Mouse (Mus musculus) forebrain, embryonic 15.5 days (tissue): Measurements from ENCODE around the gene Edn2. TPM values are rescaled to one million over a fixed set of nuclear protein-coding genes. Genes with fewer than 3 reads are reported as not detected.

Experiments
- ATAC-seq: fragments of 200-750 bp; cut with Nextera tagmentation; replicated peaks from 2 replicates; pipeline ENCODE4 v1.8.0; 2017; ENCODE audit warnings: mild to moderate bottlenecking, moderate TSS enrichment, moderate library complexity
- H3K27ac ChIP-seq: fragments of 300-500 bp; sonication (generic); replicated peaks from 2 replicates; pipeline ENCODE4 v1.5.1; 2015; ENCODE audit warnings: mild to moderate bottlenecking, inconsistent platforms
- H3K27me3 ChIP-seq: fragments of 300-500 bp; sonication (generic); 2 replicates; pipeline ENCODE4 v1.6.1; 2015; ENCODE audit warnings: inconsistent platforms
- H3K36me3 ChIP-seq: fragments of 300-500 bp; sonication (generic); 2 replicates; pipeline ENCODE4 v1.6.1; 2015; ENCODE audit warnings: mild to moderate bottlenecking, inconsistent platforms
- H3K4me1 ChIP-seq: fragments of 300-500 bp; sonication (generic); 2 replicates; pipeline ENCODE4 v1.6.1; 2015; ENCODE audit warnings: inconsistent platforms
- H3K4me2 ChIP-seq: fragments of 300-500 bp; sonication (generic); replicated peaks from 2 replicates; pipeline ENCODE4 v1.6.1; 2015; ENCODE audit warnings: mild to moderate bottlenecking, inconsistent platforms
- H3K4me3 ChIP-seq: fragments of 300-500 bp; sonication (generic); 2 replicates; pipeline ENCODE4 v1.5.1; 2015; ENCODE audit warnings: mild to moderate bottlenecking, inconsistent platforms
- H3K9ac ChIP-seq: fragments of 300-500 bp; sonication (generic); replicated peaks from 2 replicates; pipeline ENCODE4 v1.6.1; 2015; ENCODE audit warnings: mild to moderate bottlenecking, inconsistent platforms
- H3K9me3 ChIP-seq: fragments of 300-500 bp; sonication (generic); 2 replicates; pipeline ENCODE4 v1.6.1; 2016; ENCODE audit warnings: inconsistent platforms
- WGBS: fragments of 180-500 bp; shearing (Covaris S2); methylation state at CpG from one replicate; pipeline ENCODE4 v1.1.7; 2015; ENCODE audit warnings: mixed read lengths; 5-methylcytosine and 5-hydroxymethylcytosine counted together
- polyA plus RNA-seq: library from polyadenylated mRNA; unstranded; fragments of >200 nt; fragmentation: Nextera tagmentation; extraction: Ambion mirVana; gene quantifications from 2 replicates; pipeline ENCODE4 v1.2.1, GENCODE M21; 2015

The Edn2 gene
- polyA plus RNA-seq, 1 experiment from 2014 or later = 0.27 TPM

- H3K27ac ChIP-seq = no peak overlapping the region
- no peak overlapping the region for H3K4me3 ChIP-seq
- peaks cover 7% of the 10 kb centered on the region; the same call in 1 of the 2 replicates for H3K4me1 ChIP-seq
- no peaks in the 10 kb centered on the region for H3K27me3 ChIP-seq
- H3K4me2 ChIP-seq = no peak overlapping the region
- 70% methylated on average over 1 of the region's 1 CpGs for WGBS
- no peak for ATAC-seq
- no peaks in the 10 kb centered on the region for H3K36me3 ChIP-seq
- H3K9me3 ChIP-seq = no peaks in the 10 kb centered on the region
- no peak overlapping the region for H3K9ac ChIP-seq
These were observed 19.2 kb upstream of the Edn2 start for GRCm38 (mm10) chr4:120141810-120142209.

DNA sequence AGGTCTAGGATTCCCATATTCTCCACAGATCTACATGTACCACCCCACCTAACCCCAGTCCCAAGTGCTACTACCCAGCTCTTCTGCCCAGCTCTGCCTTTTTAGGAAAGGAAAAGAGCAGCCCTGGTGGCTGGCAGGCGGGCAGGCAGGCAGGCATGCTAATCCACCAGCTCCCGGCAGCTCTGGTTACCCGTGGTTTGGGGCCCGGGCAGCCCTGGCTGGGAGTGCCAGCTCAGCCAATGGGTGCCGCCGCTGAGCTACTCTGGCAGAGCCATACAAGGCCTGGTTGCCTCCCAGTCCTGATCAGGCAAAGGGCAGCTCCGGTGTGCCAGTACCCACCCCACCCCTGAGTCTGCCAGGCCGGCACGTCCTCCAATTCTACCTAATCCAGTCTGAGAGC lies 18.1 kb upstream of the Edn2 start:
- ATAC-seq = peak; percentile 68

DNA sequence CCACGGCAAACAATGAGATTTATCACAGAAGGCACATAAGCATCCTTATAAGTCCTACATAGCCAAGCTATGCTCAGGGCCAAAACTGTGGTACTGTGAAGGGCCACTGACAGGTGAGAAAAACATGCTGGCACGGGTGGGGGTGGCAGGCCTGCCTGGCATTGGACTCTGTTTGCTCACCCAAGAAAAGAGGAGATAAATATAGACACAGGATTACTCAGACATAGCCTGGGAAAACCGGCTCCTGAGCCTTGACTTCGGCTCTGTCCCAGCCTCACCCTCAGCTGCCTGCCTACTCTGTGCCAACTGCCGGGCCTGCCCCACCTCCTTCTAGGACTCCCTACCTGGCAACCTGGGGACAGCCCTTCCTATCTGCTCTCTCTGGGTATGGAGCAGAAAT lies 16.7 kb upstream of the Edn2 start:
- Histone ChIP-seq H3K4me2 (no peak overlapping the region), H3K27ac (no peak overlapping the region), H3K4me3 (no peak overlapping the region), H3K36me3 (no peaks in the 10 kb centered on the region), H3K4me1 (peaks cover 16% of the 10 kb centered on the region), H3K9me3 (no peaks in the 10 kb centered on the region), H3K9ac (no peak overlapping the region), H3K27me3 (no peaks in the 10 kb centered on the region)
- no peak for ATAC-seq
- 81% methylated on average over 5 of the region's 5 CpGs for WGBS

More for the DNA sequence above, 18.1 kb upstream of the Edn2 start:
- Histone ChIP-seq H3K27ac (no peak overlapping the region), H3K27me3 (no peaks in the 10 kb centered on the region), H3K4me3 (no peak overlapping the region), H3K4me1 (peaks cover 7% of the 10 kb centered on the region; the same call in 1 of the 2 replicates), H3K36me3 (no peaks in the 10 kb centered on the region), H3K4me2 (no peak overlapping the region), H3K9ac (no peak overlapping the region), H3K9me3 (no peaks in the 10 kb centered on the region)
- 62% methylated on average over 9 of the region's 9 CpGs for WGBS

DNA sequence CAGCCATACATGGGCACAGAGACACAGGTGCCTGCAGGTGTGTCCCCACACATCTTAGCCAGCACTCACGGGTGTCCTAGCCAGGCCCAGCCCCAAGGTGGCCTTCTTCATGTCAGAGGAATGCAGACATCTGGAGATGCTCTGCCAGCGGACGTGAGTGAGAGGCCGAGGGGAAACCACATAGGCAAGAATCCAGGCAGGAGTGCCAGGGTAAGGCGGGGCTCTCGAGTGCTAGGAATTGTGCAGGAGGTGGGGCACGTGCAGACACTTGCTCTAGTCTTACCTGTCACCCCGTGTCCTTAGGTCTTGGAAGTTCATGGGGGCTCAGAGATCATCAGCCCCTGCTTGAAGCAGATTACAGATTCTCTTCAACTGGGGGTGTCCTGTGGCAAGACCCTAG lies 15.1 kb upstream of the Edn2 start:
- H3K4me3 ChIP-seq = no peak overlapping the region
- H3K27ac ChIP-seq = no peak overlapping the region
- peaks cover 16% of the 10 kb centered on the region for H3K4me1 ChIP-seq
- no peaks in the 10 kb centered on the region for H3K9me3 ChIP-seq
- no peaks in the 10 kb centered on the region for H3K36me3 ChIP-seq
- H3K9ac ChIP-seq = no peak overlapping the region
- WGBS = 84% methylated on average over 8 of the region's 8 CpGs
- no peak overlapping the region for H3K4me2 ChIP-seq
- no peak for ATAC-seq
- no peaks in the 10 kb centered on the region for H3K27me3 ChIP-seq

- peak; percentile 82 for ATAC-seq
- Histone ChIP-seq H3K27me3 (no peaks in the 10 kb centered on the region), H3K9ac (peak overlapping the region; percentile 43), H3K4me2 (peak overlapping the region; percentile 50), H3K27ac (peak overlapping the region; percentile 21), H3K4me3 (peak overlapping the region; percentile 23), H3K4me1 (peaks cover 9% of the 10 kb centered on the region), H3K9me3 (no peaks in the 10 kb centered on the region), H3K36me3 (no peaks in the 10 kb centered on the region)
- WGBS = 5% methylated on average over 45 of the region's 45 CpGs
These were observed 12.5 kb upstream of the Edn2 start for GRCm38 (mm10) chr4:120148291-120149141.

- WGBS = 43% methylated on average over 3 of the region's 3 CpGs
- Histone ChIP-seq H3K27me3 (no peaks in the 10 kb centered on the region), H3K4me1 (peaks cover 9% of the 10 kb centered on the region), H3K4me3 (no peak overlapping the region), H3K27ac (no peak overlapping the region), H3K9ac (no peak overlapping the region), H3K4me2 (peak overlapping the region; percentile 50), H3K36me3 (no peaks in the 10 kb centered on the region), H3K9me3 (no peaks in the 10 kb centered on the region)
- 0 out of 2 replicates have a peak, but pooled peaks have one; percentile 35 for ATAC-seq
These were observed 11.9 kb upstream of the Edn2 start for GRCm38 (mm10) chr4:120149142-120149524.

DNA sequence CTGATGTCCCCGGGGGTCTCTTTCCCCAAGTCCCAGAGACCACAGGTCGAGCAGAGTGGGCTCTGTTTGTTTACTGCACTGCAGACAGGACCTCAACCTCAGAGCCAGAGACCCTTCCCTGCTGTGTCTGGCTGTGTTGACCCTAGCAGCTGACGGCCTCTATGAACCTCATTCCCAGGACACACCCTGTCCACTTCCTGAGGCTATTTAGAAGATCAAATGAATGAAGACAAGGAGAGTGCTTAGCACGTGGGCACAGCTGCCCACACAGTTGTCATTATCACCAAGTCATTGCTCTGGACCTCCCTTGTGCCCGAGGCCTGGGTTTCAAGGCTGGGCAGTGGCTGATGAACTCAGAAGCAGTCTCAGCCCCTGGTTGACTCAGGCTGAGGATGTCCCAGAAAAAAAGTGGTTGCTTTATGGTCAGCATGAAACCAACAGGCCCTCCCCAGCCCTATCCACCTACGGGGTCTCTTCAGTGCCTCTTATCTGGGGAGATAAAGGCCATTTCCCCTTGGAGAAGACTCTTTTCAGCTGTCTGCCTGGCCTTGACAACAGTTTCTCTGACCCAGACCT lies 10.6 kb upstream of the Edn2 start:
- Histone ChIP-seq H3K36me3 (no peaks in the 10 kb centered on the region), H3K9me3 (no peaks in the 10 kb centered on the region), H3K27ac (no peak overlapping the region), H3K4me1 (peaks cover 9% of the 10 kb centered on the region), H3K4me3 (no peak overlapping the region), H3K27me3 (no peaks in the 10 kb centered on the region), H3K9ac (no peak overlapping the region), H3K4me2 (no peak overlapping the region)
- ATAC-seq = no peak
- WGBS = 74% methylated on average over 6 of the region's 6 CpGs

- no peaks in the 10 kb centered on the region for H3K36me3 ChIP-seq
- H3K4me3 ChIP-seq = no peak overlapping the region
- peaks cover 9% of the 10 kb centered on the region for H3K4me1 ChIP-seq
- no peak overlapping the region for H3K27ac ChIP-seq
- no peak for ATAC-seq
- H3K9ac ChIP-seq = no peak overlapping the region
- H3K27me3 ChIP-seq = no peaks in the 10 kb centered on the region
- H3K4me2 ChIP-seq = no peak overlapping the region
- H3K9me3 ChIP-seq = no peaks in the 10 kb centered on the region
- 86% methylated on average over 6 of the region's 6 CpGs for WGBS
These were observed 9.1 kb upstream of the Edn2 start for GRCm38 (mm10) chr4:120151906-120152305.

DNA sequence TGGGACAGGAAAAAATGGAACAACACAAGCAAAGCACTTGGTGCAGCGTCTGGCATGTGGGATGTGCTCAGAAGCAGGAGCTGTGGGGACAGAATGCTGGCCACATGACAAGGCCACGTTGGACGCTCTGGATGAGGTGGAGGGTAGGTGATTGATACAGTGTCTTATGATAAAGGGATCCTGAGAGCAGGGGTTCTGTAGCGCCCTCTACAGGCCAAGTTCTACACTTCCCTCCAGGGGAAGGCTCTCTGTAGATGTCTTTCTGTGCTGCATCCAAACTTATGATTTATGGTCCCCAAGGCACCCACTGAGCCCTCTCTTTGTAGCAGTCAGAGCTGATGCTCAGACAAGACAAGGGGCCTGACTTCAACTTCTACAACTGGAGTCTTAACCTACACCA lies 8.4 kb upstream of the Edn2 start:
- ATAC-seq = no peak
- peaks cover 9% of the 10 kb centered on the region for H3K4me1 ChIP-seq
- H3K27ac ChIP-seq = no peak overlapping the region
- H3K36me3 ChIP-seq = no peaks in the 10 kb centered on the region
- H3K27me3 ChIP-seq = no peaks in the 10 kb centered on the region
- 69% methylated on average over 4 of the region's 4 CpGs for WGBS
- H3K4me3 ChIP-seq = no peak overlapping the region
- no peak overlapping the region for H3K4me2 ChIP-seq
- H3K9me3 ChIP-seq = no peaks in the 10 kb centered on the region
- H3K9ac ChIP-seq = no peak overlapping the region

DNA sequence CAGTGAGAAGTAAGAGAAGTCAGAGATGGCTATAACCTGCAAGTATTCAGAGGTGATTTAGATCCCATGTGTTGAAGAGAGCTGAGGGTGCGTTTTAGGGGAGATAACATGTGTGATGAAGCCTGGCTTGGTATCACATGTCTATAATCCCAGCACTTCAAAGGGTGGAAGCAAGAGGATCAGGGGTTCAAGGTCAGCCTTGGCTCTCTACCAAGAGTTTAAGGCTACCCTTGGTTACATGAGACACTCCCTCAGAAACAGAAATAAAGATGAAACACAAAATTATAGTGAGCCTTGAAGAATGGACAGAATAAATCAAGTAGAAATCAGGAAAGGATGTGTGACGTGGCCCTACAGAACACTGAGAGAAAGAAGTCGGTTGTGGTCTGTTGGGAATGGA lies 7.3 kb upstream of the Edn2 start:
- H3K9ac ChIP-seq = no peak overlapping the region
- no peak overlapping the region for H3K27ac ChIP-seq
- 92% methylated on average over 3 of the region's 3 CpGs for WGBS

DNA sequence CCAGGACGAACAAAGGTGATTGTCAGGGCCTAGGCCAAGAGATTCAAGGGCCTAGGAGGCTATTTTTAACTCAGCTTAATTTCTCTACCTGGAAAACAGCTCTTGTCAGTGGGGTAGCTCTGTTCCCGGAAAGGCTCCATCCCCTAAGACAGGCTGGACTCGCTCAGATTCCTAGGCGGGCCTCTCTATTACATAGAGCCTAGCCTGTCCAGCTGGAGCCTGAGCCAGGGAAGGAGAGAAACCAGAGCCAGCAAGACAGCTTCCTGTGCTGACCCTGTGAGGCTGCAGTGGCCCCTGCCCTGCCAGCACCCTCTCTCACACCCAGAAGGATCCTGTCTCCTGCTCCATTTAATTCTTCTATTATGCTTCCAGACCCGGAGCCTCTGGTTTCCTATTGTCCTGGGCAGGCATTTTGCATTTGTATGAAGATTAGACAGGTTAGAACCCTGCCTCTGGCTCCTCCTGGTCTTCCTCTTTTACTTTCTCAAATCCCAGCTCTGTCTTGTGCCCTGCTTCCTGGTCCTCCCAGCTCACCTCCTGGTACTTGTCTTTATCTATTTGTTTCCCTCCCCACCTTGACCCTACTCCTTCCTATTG lies 2.2 kb upstream of the Edn2 start:
- no peak for ATAC-seq
- Histone ChIP-seq H3K4me1 (peaks cover 28% of the 10 kb centered on the region), H3K9ac (no peak overlapping the region), H3K27ac (no peak overlapping the region), H3K27me3 (no peaks in the 10 kb centered on the region), H3K4me2 (no peak overlapping the region), H3K36me3 (no peaks in the 10 kb centered on the region), H3K4me3 (no peak overlapping the region), H3K9me3 (no peaks in the 10 kb centered on the region)
- WGBS = 23% methylated on average over 5 of the region's 5 CpGs

More for the DNA sequence above, 7.3 kb upstream of the Edn2 start:
- H3K4me2 ChIP-seq = no peak overlapping the region
- H3K9me3 ChIP-seq = no peaks in the 10 kb centered on the region
- H3K36me3 ChIP-seq = no peaks in the 10 kb centered on the region
- H3K27me3 ChIP-seq = no peaks in the 10 kb centered on the region
- peaks cover 5% of the 10 kb centered on the region for H3K4me1 ChIP-seq
- H3K4me3 ChIP-seq = no peak overlapping the region
- no peak for ATAC-seq

DNA sequence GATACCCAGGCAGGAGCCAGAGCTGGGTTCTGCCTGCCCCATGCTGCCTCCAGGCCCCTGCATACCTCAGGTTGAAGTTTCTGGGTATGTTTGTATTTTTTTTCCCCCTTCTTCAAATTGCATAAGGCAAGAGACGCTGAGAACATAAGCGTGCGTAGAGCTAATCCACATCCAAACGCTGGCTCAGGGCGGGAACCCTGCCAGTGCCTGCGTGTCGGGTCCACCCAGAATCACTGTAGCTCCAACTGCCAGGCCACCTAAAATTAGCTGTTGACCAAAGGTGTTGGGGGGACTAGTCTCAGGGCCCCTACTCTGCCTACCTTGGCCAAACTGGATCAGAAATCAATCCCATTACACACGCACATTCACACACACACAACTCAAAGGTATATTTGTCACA lies 1.6 kb downstream of the Edn2 start:
- Histone ChIP-seq H3K4me1 (peaks cover 35% of the 10 kb centered on the region), H3K9ac (no peak overlapping the region), H3K27ac (no peak overlapping the region), H3K36me3 (no peaks in the 10 kb centered on the region), H3K4me2 (no peak overlapping the region), H3K27me3 (no peaks in the 10 kb centered on the region), H3K4me3 (no peak overlapping the region), H3K9me3 (no peaks in the 10 kb centered on the region)
- WGBS = 62% methylated on average over 8 of the region's 8 CpGs
- no peak for ATAC-seq
